Mouse (Mus musculus) cerebellum, adult 18-20 months (tissue): ENCODE results near the gene Ttll11.

Experiments
- DNase-seq, 2 experiments: peaks; one replicate each; pipeline ENCODE4 v3.0.0; 2021

Ttll11 gene

DNA sequence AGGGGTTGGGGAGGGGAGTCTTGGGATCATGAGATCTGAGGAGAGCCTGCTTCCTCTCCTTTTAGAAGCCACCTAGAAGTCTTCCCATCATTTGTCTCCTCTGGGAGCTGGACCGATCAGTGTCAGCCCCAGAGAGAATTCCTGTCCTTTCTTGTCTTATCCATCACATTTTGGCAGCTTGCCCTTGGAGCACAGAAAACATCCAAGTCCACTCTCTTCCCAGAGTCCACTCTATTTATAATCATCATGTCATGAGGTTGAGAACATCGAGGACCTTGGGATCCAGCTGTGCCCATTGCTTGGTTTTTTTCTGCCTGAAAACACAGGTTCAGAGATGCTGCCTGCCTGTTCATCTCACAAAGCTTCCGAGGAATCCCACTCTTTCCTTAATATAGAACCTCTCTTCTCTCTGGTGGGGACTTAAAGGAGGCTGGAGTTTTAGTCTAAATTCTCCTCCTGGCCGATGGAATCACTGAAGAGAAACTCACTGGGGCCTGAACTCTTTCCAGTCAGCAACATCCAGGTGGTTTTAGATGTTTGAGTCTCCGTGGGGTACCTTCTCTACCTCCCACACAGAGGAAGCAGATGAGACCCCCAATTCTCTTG is 163.6 kb downstream of the Ttll11 start:
- peak in 1 of 2 experiments; percentile 11 for DNase-seq

DNA sequence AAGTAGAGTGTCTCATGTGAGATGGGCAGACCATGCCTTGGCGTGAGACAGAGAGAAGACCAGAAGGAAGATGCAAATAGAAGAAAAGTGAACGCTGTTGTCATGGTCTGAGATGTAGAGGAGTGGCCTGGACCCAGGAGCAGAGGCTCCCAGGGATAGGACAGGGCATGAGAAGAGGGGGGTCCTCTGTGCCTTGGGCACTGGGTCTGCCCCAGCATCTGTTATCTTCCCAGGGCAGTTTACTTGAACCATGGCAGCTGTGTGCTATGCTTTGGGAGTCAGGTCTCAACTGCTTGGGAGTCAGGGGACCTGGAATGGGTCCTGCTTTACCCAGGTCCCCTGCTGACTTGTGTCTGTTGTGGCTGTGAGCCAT is 167.2 kb downstream of the Ttll11 start:
- DNase-seq, result no peak

GRCm38 (mm10) chr2:35811801-35812560 is 167.7 kb downstream of the Ttll11 start:
- no peak for DNase-seq

GRCm38 (mm10) chr2:35810027-35810426 is 169.7 kb downstream of the Ttll11 start:
- no peak for DNase-seq

GRCm38 (mm10) chr2:35809141-35809540 is 170.6 kb downstream of the Ttll11 start:
- DNase-seq, result no peak

GRCm38 (mm10) chr2:35805881-35806280 is 173.8 kb downstream of the Ttll11 start:
- DNase-seq, result no peak

- no peak for DNase-seq
Measured at GRCm38 (mm10) chr2:35803095-35803494, 176.6 kb downstream of the Ttll11 start.

GRCm38 (mm10) chr2:35801759-35802158 is 178.0 kb downstream of the Ttll11 start:
- no peak for DNase-seq

GRCm38 (mm10) chr2:35799073-35799472 is 180.6 kb downstream of the Ttll11 start:
- DNase-seq, result peak in 1 of 2 experiments; percentile 25

DNA sequence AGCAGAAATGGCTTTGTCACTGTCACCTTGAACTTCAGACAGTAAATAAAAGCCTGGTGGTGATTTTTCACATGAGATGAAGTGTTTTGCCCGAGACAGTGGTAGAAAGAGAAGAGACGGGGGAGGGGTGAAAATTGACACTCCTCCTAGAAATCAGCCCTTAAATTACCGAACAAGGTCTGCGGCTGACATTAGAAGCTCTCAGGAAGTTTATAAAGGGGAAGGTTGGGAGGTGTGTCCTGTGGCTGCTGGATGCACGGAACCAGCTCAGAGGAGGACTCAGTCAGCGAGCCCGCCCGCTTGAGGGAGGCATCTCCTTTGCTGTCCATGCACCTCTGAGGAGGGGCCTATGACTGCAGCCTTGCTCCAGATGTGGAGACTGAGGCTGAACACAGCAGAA is 181.7 kb downstream of the Ttll11 start:
- no peak for DNase-seq

GRCm38 (mm10) chr2:35789362-35790326 is 190.1 kb downstream of the Ttll11 start:
- DNase-seq, result peak; percentile 66 to 78

- DNase-seq, result no peak
Measured at GRCm38 (mm10) chr2:35785877-35786276, 193.8 kb downstream of the Ttll11 start.

DNA sequence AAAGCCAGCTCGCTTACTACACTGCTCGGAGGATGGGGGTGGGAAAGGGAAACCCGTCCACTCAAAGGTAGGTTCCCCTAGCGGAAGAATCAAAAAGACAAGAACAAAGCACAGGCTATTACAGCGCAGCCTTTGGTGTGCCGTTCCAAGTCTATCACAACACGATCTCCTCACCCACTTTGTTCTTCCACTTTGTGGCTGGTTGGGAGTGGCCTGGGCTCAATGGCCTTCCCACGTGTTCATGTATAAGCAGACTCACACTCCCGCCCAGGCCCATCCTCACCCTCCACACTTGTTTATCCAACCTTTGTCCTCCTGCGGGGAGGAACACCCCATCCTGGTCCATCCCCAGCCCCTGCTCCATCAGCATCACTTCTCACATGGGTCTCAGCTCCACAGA is 196.3 kb downstream of the Ttll11 start:
- no peak for DNase-seq

DNA sequence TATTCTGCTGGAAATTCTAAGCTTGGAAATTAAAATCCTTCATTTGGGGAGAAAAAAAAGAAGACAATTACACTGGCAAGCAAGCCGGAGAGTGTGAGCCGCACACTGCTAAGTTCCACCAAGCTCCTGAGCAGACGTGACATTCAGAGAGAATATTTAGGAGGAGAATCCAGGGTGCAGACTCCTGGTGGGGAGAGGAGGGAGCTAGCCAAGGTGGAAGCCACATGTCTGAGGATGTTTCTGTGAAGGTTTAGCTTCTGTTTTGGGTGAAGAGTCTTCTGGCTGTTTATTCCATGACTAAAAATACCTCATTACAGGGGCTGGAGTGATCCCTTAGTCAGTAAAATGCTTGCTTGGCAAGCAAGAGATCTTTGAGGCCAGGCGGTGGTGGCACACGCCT is 200.4 kb downstream of the Ttll11 start:
- no peak for DNase-seq

DNA sequence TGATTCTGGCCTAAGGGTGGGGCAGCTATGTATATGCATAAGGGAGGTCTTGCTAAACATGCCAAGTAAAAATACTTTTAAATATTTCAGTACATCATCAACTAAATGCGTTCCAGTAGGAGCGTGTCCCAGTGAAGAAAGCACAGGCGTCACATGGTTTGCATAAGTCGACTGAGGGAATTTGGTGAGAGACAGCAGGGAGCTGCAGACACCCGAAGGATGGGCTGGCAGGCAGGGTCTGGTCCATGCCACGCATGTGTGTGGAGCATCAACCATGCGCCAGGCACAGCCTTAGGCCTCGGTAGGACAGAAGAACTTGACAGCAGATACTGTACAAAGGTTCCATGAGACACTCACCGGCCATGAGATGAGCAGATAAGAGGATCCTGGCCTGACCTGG is 202.8 kb downstream of the Ttll11 start:
- DNase-seq, result no peak

DNA sequence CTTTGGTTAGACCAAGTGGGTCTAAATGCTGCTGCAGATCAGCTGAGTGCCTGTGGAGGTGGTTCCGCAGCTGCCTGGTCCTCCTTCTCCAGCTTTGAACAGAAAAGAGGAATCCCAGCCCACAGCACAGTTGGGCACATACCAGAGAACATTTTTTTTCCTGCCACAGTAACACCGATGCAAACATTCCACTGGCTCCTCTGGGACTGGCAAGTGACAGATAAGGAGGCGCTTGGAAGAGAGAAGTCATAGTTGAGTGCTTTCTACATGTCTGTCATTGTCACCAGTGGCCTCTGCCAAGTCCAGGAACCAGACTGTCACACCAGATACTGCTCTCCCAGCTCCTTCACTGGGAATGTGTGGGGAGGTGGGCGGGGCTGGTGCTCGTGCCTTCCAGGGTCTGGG is 204.1 kb downstream of the Ttll11 start:
- DNase-seq, result no peak

GRCm38 (mm10) chr2:35770541-35770940 is 209.2 kb downstream of the Ttll11 start:
- DNase-seq, result no peak

DNA sequence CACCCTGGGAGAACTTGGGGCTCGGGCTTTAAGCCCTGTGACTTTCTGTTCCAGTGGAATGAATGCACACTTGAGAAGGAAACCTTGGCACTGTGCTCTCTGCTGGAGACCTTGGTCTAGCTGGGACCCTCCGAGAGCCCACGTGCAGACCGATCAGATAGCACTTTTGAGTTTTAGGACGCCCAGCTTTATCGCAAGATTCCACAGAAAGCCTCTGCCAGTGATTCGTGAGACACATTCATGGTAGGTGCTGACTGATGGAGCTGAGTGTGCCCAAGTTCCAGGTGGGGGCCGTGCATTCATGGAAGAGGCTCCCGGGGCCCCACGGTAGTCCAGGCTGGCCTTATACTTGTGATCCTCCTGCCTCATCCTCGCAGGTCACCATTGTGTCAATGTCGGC is 210.3 kb downstream of the Ttll11 start:
- DNase-seq, result no peak

DNA sequence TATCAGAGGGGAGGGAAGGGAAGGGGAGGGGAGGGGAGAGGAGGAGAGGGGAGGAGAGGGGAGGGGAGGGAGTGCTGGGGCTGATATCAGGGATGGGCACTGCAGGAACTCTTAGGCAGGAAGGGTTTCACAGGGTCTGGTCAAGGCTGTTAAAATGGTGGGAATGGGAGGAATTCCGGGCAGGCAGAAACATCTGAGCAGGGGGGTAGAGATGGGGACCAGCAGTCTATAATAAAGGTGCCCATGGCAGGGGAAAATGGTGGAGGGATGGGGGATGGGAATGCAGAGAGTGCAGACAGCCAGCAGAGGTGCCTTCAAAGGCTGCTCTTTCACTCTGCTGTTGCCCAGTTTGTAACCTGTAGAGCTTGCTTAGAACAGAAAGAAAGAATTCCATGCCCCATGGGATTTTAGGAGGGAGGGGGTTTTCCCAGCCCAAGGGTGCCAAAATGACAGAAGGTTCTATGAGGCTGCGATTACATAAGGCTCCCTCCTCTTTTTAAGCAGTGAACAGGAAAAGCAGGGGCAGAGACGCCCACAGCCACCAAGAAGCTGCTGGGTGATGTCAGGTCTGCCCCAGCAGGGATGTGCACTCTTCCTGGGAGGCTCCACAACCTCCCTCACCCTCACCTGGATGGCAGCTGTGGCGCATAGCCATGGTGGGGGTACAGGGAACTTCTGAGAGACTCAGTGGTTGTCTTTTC is 211.0 kb downstream of the Ttll11 start:
- no peak for DNase-seq

GRCm38 (mm10) chr2:35767834-35768537 is 211.7 kb downstream of the Ttll11 start:
- peak in 1 of 2 experiments; percentile 28 for DNase-seq

DNA sequence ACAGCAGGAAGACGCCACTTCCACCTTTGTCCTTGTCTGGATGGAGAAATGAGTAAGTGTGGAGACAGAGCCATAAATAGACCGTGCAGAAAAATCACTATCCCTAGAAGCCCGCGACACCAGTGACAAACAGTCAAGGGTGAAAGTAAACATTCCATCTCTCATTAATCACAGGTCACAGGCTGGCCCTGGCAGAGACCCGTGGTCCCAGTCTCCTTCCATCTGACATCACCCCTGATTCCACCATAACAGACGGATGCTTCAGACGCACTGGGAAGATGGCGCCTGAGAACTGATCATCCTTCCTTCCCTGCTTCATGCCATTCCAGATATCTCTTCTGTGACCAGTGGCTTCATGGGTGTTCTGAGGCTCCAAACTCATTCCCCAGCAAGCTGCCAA is 215.4 kb downstream of the Ttll11 start:
- DNase-seq, result no peak

DNA sequence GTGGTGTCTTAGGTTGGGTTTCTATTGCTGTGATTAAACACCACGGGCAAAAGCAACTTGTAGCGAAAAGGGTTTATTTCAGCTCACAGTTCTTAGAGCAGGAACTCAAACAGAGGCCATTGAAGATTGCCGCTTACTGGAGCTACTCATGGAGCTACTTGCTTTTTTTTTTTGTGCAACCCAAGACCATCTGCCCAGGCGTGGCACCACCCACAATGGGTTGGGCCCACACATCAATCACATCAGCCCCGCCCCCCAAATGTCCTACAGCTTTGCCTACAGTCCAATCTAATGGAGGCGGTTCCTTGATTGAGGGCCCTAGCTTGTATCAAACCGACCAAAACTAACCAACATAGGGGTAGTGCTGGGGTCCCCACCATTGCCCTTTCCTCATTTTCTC is 215.9 kb downstream of the Ttll11 start:
- DNase-seq, result no peak
